28 mouse cellular contexts compared by ENCODE assay signal in the genomic region with DNA sequence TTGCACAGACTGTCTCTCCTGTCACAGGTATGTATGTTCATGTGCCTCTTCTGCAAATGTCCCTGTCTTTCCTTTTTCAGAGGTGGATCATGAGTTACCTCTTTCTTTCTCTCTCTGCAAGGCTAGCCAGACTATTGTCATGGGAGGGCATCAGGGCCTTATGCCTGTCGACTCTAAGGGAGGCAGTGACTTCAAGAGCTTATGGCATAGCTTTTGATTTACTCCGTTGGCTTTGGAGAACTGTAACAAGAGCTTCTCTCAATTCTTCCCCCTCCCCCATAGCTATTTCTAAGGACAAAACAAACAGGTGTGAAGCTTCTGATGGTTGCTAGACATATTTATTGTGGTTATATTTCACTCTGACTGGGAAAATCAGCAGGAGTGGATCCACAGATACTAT.
"Had no signal": no experiment of that assay in that cellular context is flagged by ENCODE, and none has a peak within 500 bp of the region (broad histone marks: within the 10 kb centered on the region; RNA-seq: fewer than 3 reads in every experiment).

No protein-coding gene starts in this region.

- H3K9me3 ChIP-seq: embryonic facial prominence, embryonic 15.5 days; forebrain, embryonic 15.5 days had no signal

- H3K27me3 ChIP-seq: embryonic facial prominence, embryonic 12.5 days; embryonic facial prominence, embryonic 13.5 days; embryonic facial prominence, embryonic 15.5 days; forebrain, embryonic 12.5 days; forebrain, embryonic 13.5 days; forebrain, embryonic 15.5 days had no signal

- ATAC-seq: forebrain, embryonic 13.5 days; forebrain, embryonic 14.5 days; forebrain, embryonic 15.5 days; forebrain, embryonic 16.5 days; forebrain, postnatal 0 days had no signal

- H3K36me3 ChIP-seq: embryonic facial prominence, embryonic 10.5 days; embryonic facial prominence, embryonic 12.5 days; embryonic facial prominence, embryonic 13.5 days; embryonic facial prominence, embryonic 15.5 days; forebrain, embryonic 10.5 days; forebrain, embryonic 12.5 days; forebrain, embryonic 15.5 days had no signal

- H3K27ac ChIP-seq: embryonic facial prominence, embryonic 10.5 days; embryonic facial prominence, embryonic 12.5 days; embryonic facial prominence, embryonic 13.5 days; embryonic facial prominence, embryonic 15.5 days; forebrain, embryonic 10.5 days; forebrain, embryonic 12.5 days; forebrain, embryonic 13.5 days; forebrain, embryonic 15.5 days; gastrocnemius, adult 2 months had no signal

- H3K4me1 ChIP-seq: embryonic facial prominence, embryonic 12.5 days; embryonic facial prominence, embryonic 13.5 days; embryonic facial prominence, embryonic 15.5 days; forebrain, embryonic 10.5 days; forebrain, embryonic 12.5 days; forebrain, embryonic 13.5 days; forebrain, embryonic 15.5 days had no signal

- H3K4me3 ChIP-seq: embryonic facial prominence, embryonic 10.5 days; embryonic facial prominence, embryonic 12.5 days; embryonic facial prominence, embryonic 13.5 days; embryonic facial prominence, embryonic 15.5 days; erythroblast, embryonic 14.5 days; forebrain, embryonic 10.5 days; forebrain, embryonic 12.5 days; forebrain, embryonic 13.5 days; forebrain, embryonic 15.5 days; gastrocnemius, adult 2 months had no signal

- H3K9ac ChIP-seq: embryonic facial prominence, embryonic 12.5 days; embryonic facial prominence, embryonic 13.5 days; embryonic facial prominence, embryonic 15.5 days; forebrain, embryonic 12.5 days; forebrain, embryonic 13.5 days; forebrain, embryonic 15.5 days; forebrain, postnatal 0 days had no signal

- DNase-seq: cerebellum, adult 2 months; cerebellum, adult 8-10 months; cerebellum, adult 9-10 months; cerebellum, adult 9-11 months; cerebellum, postnatal 10 days; cerebellum, postnatal 14 days; cerebellum, postnatal 25 days; cerebellum, postnatal 36 days; embryo, embryonic 11 days; forebrain, postnatal 0 days; gastrocnemius, adult 2 months; gastrocnemius, postnatal 10 days; gastrocnemius, postnatal 14 days; gastrocnemius, postnatal 25 days; gastrocnemius, postnatal 36 days; heart, adult 11 months; heart, adult 18-20 months had no signal

- H3K4me2 ChIP-seq: embryonic facial prominence, embryonic 12.5 days; embryonic facial prominence, embryonic 13.5 days; embryonic facial prominence, embryonic 15.5 days; forebrain, embryonic 12.5 days; forebrain, embryonic 13.5 days; forebrain, embryonic 15.5 days had no signal
